Mouse (Mus musculus): Measurements from ENCODE around the gene H2al1b. TPM values are rescaled to one million over a fixed set of nuclear protein-coding genes. Genes with fewer than 3 reads are reported as not detected.
A peak's percentile ranks its signal among the peaks of the same experiment; 100 is the strongest.
"Not testable (repeated sequence)": the region's sequence is repeated elsewhere in the genome, so short reads cannot be mapped to it uniquely, and the experiment has no call there.

The H2al1b gene
- total RNA-seq (2017), result not detected in 2 replicates

GRCm38 (mm10) chrX:11302132-11302531 lies at the start of gene H2al1b:
H2al1b (plus strand) TSS chrX:11302432.
- ATAC-seq (replicated peaks in 1 of 2; ENCODE audit: insufficient read depth in 1 of 2, low FRiP score in 2 of 2, low TSS enrichment in 1 of 2, low read depth in 1 of 2, poor library complexity in 2 of 2, severe bottlenecking in 2 of 2), result not testable (repeated sequence)

GRCm38 (mm10) chrX:11254062-11254461 lies 48.2 kb upstream of the H2al1b start:
- no peak for ATAC-seq (replicated peaks in 1 of 2; ENCODE audit: insufficient read depth in 1 of 2, low FRiP score in 2 of 2, low TSS enrichment in 1 of 2, low read depth in 1 of 2, poor library complexity in 2 of 2, severe bottlenecking in 2 of 2)

- peak in 1 of 2 experiments; percentile 4; a peak in 1 of 4 replicates for ATAC-seq (replicated peaks in 1 of 2; ENCODE audit: insufficient read depth in 1 of 2, low FRiP score in 2 of 2, low TSS enrichment in 1 of 2, low read depth in 1 of 2, poor library complexity in 2 of 2, severe bottlenecking in 2 of 2)
Measured at GRCm38 (mm10) chrX:11254521-11255207, 47.6 kb upstream of the H2al1b start.

GRCm38 (mm10) chrX:11255564-11256360 lies 46.5 kb upstream of the H2al1b start:
- no peak for ATAC-seq (replicated peaks in 1 of 2; ENCODE audit: insufficient read depth in 1 of 2, low FRiP score in 2 of 2, low TSS enrichment in 1 of 2, low read depth in 1 of 2, poor library complexity in 2 of 2, severe bottlenecking in 2 of 2)

GRCm38 (mm10) chrX:11264918-11265317 lies 37.3 kb upstream of the H2al1b start:
- ATAC-seq (replicated peaks in 1 of 2; ENCODE audit: insufficient read depth in 1 of 2, low FRiP score in 2 of 2, low TSS enrichment in 1 of 2, low read depth in 1 of 2, poor library complexity in 2 of 2, severe bottlenecking in 2 of 2), result no peak

GRCm38 (mm10) chrX:11267791-11268190 lies 34.4 kb upstream of the H2al1b start:
- no peak for ATAC-seq (replicated peaks in 1 of 2; ENCODE audit: insufficient read depth in 1 of 2, low FRiP score in 2 of 2, low TSS enrichment in 1 of 2, low read depth in 1 of 2, poor library complexity in 2 of 2, severe bottlenecking in 2 of 2)

GRCm38 (mm10) chrX:11269074-11269473 lies 33.2 kb upstream of the H2al1b start:
- no peak for ATAC-seq (replicated peaks in 1 of 2; ENCODE audit: insufficient read depth in 1 of 2, low FRiP score in 2 of 2, low TSS enrichment in 1 of 2, low read depth in 1 of 2, poor library complexity in 2 of 2, severe bottlenecking in 2 of 2)

- no peak for ATAC-seq (replicated peaks in 1 of 2; ENCODE audit: insufficient read depth in 1 of 2, low FRiP score in 2 of 2, low TSS enrichment in 1 of 2, low read depth in 1 of 2, poor library complexity in 2 of 2, severe bottlenecking in 2 of 2)
Measured at GRCm38 (mm10) chrX:11273190-11273589, 29.0 kb upstream of the H2al1b start.

- no peak for ATAC-seq (replicated peaks in 1 of 2; ENCODE audit: insufficient read depth in 1 of 2, low FRiP score in 2 of 2, low TSS enrichment in 1 of 2, low read depth in 1 of 2, poor library complexity in 2 of 2, severe bottlenecking in 2 of 2)
Measured at GRCm38 (mm10) chrX:11277083-11277482, 25.1 kb upstream of the H2al1b start.

GRCm38 (mm10) chrX:11280741-11281140 lies 21.5 kb upstream of the H2al1b start:
- ATAC-seq (replicated peaks in 1 of 2; ENCODE audit: insufficient read depth in 1 of 2, low FRiP score in 2 of 2, low TSS enrichment in 1 of 2, low read depth in 1 of 2, poor library complexity in 2 of 2, severe bottlenecking in 2 of 2), result no peak

GRCm38 (mm10) chrX:11288306-11288882 lies 13.8 kb upstream of the H2al1b start:
- no peak for ATAC-seq (replicated peaks in 1 of 2; ENCODE audit: insufficient read depth in 1 of 2, low FRiP score in 2 of 2, low TSS enrichment in 1 of 2, low read depth in 1 of 2, poor library complexity in 2 of 2, severe bottlenecking in 2 of 2)

GRCm38 (mm10) chrX:11289244-11289643 lies 13.0 kb upstream of the H2al1b start:
- no peak for ATAC-seq (replicated peaks in 1 of 2; ENCODE audit: insufficient read depth in 1 of 2, low FRiP score in 2 of 2, low TSS enrichment in 1 of 2, low read depth in 1 of 2, poor library complexity in 2 of 2, severe bottlenecking in 2 of 2)

- ATAC-seq (replicated peaks in 1 of 2; ENCODE audit: insufficient read depth in 1 of 2, low FRiP score in 2 of 2, low TSS enrichment in 1 of 2, low read depth in 1 of 2, poor library complexity in 2 of 2, severe bottlenecking in 2 of 2), result not testable (repeated sequence)
Measured at GRCm38 (mm10) chrX:11298957-11299356, 3.3 kb upstream of the H2al1b start, which contains the start of gene H2al1a. H2al1a (plus strand) TSS chrX:11299257.

GRCm38 (mm10) chrX:11305355-11305754 lies 3.1 kb downstream of the H2al1b start, which contains the start of gene H2al1c:
H2al1c (plus strand) TSS chrX:11305655.
- not testable (repeated sequence) for ATAC-seq (replicated peaks in 1 of 2; ENCODE audit: insufficient read depth in 1 of 2, low FRiP score in 2 of 2, low TSS enrichment in 1 of 2, low read depth in 1 of 2, poor library complexity in 2 of 2, severe bottlenecking in 2 of 2)

- not testable (repeated sequence) for ATAC-seq (replicated peaks in 1 of 2; ENCODE audit: insufficient read depth in 1 of 2, low FRiP score in 2 of 2, low TSS enrichment in 1 of 2, low read depth in 1 of 2, poor library complexity in 2 of 2, severe bottlenecking in 2 of 2)
Measured at GRCm38 (mm10) chrX:11308524-11308923, 6.3 kb downstream of the H2al1b start, which contains the start of gene H2al1d. H2al1d (plus strand) TSS chrX:11308824.

GRCm38 (mm10) chrX:11311634-11312033 lies 9.4 kb downstream of the H2al1b start, which contains the start of gene H2al1e:
H2al1e (plus strand) TSS chrX:11311934.
- not testable (repeated sequence) for ATAC-seq (replicated peaks in 1 of 2; ENCODE audit: insufficient read depth in 1 of 2, low FRiP score in 2 of 2, low TSS enrichment in 1 of 2, low read depth in 1 of 2, poor library complexity in 2 of 2, severe bottlenecking in 2 of 2)

- ATAC-seq (replicated peaks in 1 of 2; ENCODE audit: insufficient read depth in 1 of 2, low FRiP score in 2 of 2, low TSS enrichment in 1 of 2, low read depth in 1 of 2, poor library complexity in 2 of 2, severe bottlenecking in 2 of 2), result not testable (repeated sequence)
Measured at GRCm38 (mm10) chrX:11314858-11315257, 12.6 kb downstream of the H2al1b start, which contains the start of gene H2al1f. H2al1f (plus strand) TSS chrX:11315158.

GRCm38 (mm10) chrX:11317956-11318355 lies 15.7 kb downstream of the H2al1b start, which contains the start of gene H2al1g:
H2al1g (plus strand) TSS chrX:11318256.
- not testable (repeated sequence) for ATAC-seq (replicated peaks in 1 of 2; ENCODE audit: insufficient read depth in 1 of 2, low FRiP score in 2 of 2, low TSS enrichment in 1 of 2, low read depth in 1 of 2, poor library complexity in 2 of 2, severe bottlenecking in 2 of 2)

All from hematopoietic stem cell, adult 5-6 weeks (primary cell).